Mouse (Mus musculus) olfactory bulb, adult 2 months (tissue): Measurements from ENCODE around the gene Babam2. TPM values are rescaled to one million over a fixed set of nuclear protein-coding genes. Genes with fewer than 3 reads are reported as not detected.
A peak's percentile ranks its signal among the peaks of the same experiment; 100 is the strongest.
"Not testable (repeated sequence)": the region's sequence is repeated elsewhere in the genome, so short reads cannot be mapped to it uniquely, and the experiment has no call there.

Experiments used
- H3K27ac ChIP-seq: fragments of 200-500 bp; 2 replicates; pipeline ENCODE4 v1.5.1; 2012; ENCODE audit warnings: low read depth, low read length; ENCODE audit not compliant: insufficient read depth
- H3K4me1 ChIP-seq: fragments of 200-500 bp; 2 replicates; pipeline ENCODE4 v1.6.1; 2012; ENCODE audit warnings: low read length; ENCODE audit not compliant: control insufficient read depth, insufficient read depth
- H3K4me3 ChIP-seq: fragments of 200-500 bp; 2 replicates; pipeline ENCODE4 v1.5.1; 2012; ENCODE audit warnings: mild to moderate bottlenecking, low read depth, low read length, moderate library complexity; ENCODE audit not compliant: insufficient read depth
- CTCF ChIP-seq: fragments of 200-500 bp; IDR thresholded peaks from 2 replicates; pipeline ENCODE4 v1.5.1; 2012; ENCODE audit warnings: low read depth, mild to moderate bottlenecking, low read length, moderate library complexity; ENCODE audit not compliant: insufficient read depth
- POLR2A ChIP-seq: fragments of 200-500 bp; IDR thresholded peaks from 2 replicates; pipeline ENCODE4 v1.6.1; 2012; ENCODE audit warnings: mild to moderate bottlenecking, low read depth, low read length, moderate library complexity; ENCODE audit not compliant: insufficient read depth
- WGBS: fragments of 180-500 bp; shearing (Covaris S2); methylation state at CpG from one replicate; pipeline ENCODE4 v1.1.7; 2018; 5-methylcytosine and 5-hydroxymethylcytosine counted together
- polyA plus RNA-seq: library from polyadenylated mRNA; stranded (reverse); fragments of >200 nt; gene quantifications from 2 replicates; pipeline ENCODE4 v1.2.4, GENCODE M21; 2012; ENCODE audit warnings: low replicate concordance; ENCODE audit not compliant: missing spikeins, insufficient read depth, insufficient read length

The Babam2 gene
- polyA plus RNA-seq, 1 experiment, result not detected

DNA sequence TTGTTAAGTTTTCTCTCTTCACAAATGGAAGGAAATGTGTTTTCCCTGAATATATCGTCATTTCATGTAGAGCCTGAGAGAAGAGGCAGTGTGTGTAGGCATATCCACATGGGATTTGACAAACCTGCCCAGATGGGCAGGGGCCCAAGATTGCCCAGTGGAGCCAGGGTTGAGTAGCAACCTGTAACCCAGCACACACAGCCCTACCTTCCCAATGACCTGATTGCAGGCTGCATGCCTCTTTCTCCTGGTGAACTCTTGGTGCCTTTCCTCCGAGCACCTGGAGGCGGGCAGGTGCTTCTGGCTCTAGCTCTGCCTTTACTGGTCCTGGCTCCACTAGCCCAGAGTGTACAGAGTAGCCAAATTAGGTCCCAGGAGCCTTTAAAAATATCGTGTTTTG lies 270.0 kb downstream of the Babam2 start:
- no peak overlapping the region for H3K4me3 ChIP-seq
- TF ChIP-seq POLR2A (no peak), CTCF (no peak)
- no peaks in the 10 kb centered on the region for H3K4me1 ChIP-seq
- no peak overlapping the region for H3K27ac ChIP-seq
- WGBS, result 88% methylated on average over 4 of the region's 4 CpGs

DNA sequence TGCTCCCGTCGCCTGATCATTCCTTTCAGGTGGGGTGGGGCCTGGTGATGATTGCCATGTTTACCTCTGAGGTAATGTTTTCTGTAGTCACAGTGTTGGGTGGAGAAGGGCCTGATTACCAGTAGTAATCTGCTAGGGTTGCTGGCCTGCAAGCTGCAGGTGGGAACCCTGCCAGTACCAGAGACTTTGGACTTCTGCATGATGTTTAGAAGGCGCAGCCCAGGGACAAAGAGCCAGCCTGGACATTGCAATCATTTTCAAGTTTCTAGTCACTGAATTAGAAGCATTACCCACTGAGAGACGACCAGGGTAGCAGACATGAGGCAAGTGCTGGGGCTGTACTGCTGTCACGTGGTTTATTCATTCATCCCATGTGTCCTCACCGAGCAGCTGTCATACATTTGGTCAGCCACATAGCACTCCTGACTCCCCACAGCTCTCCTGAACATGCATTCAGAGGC lies 270.6 kb downstream of the Babam2 start:
- Histone ChIP-seq H3K4me3 (no peak overlapping the region), H3K27ac (no peak overlapping the region), H3K4me1 (no peaks in the 10 kb centered on the region)
- WGBS, result 78% methylated on average over 6 of the region's 6 CpGs
- TF ChIP-seq CTCF (no peak), POLR2A (no peak)

DNA sequence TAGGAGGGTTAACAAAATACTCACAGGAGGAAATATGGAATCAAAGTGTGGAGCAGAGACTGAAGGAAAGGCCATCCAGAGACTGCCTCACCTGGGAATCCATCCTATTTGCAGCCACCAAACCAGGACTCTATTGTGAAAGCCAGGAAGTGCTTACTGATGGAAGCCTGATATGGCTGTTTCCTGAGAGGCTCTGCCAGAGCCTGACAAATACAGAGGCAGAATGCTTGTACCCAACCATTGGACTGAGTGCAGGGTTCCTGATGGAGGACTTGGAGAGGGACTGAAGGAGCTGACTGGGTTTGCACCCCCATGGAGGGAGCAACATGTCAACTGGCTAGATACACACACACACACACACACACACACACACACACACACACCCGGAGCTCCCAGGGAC lies 274.9 kb downstream of the Babam2 start:
- H3K4me1 ChIP-seq, H3K4me3 ChIP-seq, H3K27ac ChIP-seq: not testable (repeated sequence)
- 100% methylated on average over 1 of the region's 1 CpGs for WGBS

DNA sequence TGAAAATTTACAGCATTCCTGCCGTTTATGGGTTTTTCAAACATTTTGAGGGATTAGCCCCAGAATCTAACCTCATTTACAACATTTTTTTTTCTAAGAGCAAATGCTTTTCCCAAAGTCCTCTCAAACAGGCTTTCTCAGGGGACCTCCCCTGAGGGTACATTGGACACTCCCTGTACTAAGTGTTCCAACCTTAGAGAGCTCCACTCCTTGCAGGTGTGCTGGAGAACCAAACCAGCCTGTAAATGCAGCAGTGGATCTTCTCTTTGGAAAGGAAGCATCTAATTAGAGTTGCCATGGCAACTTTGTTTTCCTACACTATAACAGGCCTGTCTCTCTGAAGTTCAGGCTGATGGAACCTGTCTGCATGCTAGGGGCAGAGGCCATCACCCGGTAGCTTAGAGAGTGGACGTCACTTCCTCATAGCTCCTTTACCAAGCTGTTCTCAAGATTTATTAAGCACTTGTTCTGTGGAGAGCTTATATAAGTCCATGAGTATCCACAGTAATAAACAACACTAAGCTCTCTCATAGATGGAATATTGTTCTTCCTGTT lies 277.2 kb downstream of the Babam2 start:
- H3K4me3 ChIP-seq, result no peak overlapping the region
- TF ChIP-seq POLR2A, result no peak
- TF ChIP-seq CTCF, result no peak
- 61% methylated on average over 3 of the region's 3 CpGs for WGBS
- no peak overlapping the region for H3K27ac ChIP-seq
- no peaks in the 10 kb centered on the region for H3K4me1 ChIP-seq

DNA sequence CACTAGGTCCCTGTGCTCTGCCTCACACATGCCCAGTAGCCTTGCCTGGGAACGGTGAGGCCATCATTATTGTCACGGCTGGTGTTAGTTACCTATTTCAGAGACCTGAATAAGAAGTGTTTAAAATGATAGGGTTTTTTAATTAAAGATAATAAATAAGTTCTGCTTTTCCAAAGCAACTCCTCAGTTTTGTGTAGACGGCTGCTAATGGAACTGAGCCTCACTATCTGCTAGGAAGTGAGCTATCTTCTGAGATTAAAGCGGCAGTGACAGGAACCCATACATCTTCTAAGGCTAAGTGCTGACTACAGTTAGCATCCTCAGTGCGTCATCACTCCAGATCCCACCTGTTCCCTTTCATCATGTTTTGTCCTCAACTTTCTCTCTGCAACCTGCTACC lies 284.6 kb downstream of the Babam2 start:
- TF ChIP-seq POLR2A (no peak), CTCF (no peak)
- Histone ChIP-seq H3K4me3 (no peak overlapping the region), H3K27ac (no peak overlapping the region), H3K4me1 (peaks cover 3% of the 10 kb centered on the region; the same call in 1 of the 2 replicates)
- 96% methylated on average over 5 of the region's 5 CpGs for WGBS

DNA sequence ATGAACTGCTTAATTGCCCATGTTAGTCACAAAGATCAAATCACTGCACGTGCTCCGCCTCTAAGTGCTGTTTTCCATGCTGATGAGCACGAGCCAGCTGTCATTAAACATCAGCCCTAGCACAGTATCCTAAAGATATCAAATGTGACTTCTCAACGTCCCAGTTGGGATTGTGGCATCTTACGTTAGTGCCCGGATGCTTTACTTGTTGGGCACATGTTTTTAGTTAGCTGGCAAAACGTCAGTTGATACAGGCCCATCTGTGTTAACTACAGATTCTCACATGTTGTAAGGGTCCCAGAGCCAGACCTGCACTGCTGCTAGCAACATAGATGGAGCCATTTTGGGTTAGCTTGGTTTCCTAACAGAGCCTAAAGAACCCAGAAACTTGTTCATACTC lies 285.7 kb downstream of the Babam2 start:
- Histone ChIP-seq H3K27ac (no peak overlapping the region), H3K4me1 (peaks cover 3% of the 10 kb centered on the region; the same call in 1 of the 2 replicates), H3K4me3 (no peak overlapping the region)
- 79% methylated on average over 7 of the region's 7 CpGs for WGBS
- TF ChIP-seq CTCF, result no peak
- no peak for TF ChIP-seq POLR2A

DNA sequence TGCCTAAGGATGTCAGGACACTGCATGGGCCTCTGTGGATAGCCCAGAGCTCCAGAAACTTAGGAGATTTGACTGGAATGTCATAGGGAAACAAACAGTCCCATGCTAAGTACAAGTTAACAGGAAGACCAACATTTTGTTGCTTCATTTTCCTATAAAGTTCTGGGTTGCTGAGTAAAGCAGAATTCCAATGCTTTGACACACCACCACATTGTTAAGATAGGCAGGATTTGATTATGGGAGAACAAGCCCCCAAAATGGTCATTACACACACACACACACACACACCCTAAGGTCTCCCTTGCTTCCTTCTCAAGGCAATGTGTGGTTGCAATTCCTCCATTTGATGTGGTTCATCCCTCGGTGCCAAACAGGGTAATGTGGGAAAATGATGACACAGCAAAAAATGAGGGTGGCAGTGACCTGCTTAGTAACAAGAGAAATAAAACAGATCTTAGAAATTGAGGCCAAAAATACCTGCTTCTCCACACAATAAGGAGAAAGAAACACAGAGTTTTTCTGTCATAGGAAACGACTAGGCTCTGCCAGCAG lies 286.4 kb downstream of the Babam2 start:
- H3K27ac ChIP-seq, result peak overlapping the region; percentile 69
- TF ChIP-seq POLR2A (no peak), CTCF (no peak)
- 54% methylated on average over 2 of the region's 2 CpGs for WGBS
- peaks cover 3% of the 10 kb centered on the region; the same call in 1 of the 2 replicates for H3K4me1 ChIP-seq
- no peak overlapping the region for H3K4me3 ChIP-seq

DNA sequence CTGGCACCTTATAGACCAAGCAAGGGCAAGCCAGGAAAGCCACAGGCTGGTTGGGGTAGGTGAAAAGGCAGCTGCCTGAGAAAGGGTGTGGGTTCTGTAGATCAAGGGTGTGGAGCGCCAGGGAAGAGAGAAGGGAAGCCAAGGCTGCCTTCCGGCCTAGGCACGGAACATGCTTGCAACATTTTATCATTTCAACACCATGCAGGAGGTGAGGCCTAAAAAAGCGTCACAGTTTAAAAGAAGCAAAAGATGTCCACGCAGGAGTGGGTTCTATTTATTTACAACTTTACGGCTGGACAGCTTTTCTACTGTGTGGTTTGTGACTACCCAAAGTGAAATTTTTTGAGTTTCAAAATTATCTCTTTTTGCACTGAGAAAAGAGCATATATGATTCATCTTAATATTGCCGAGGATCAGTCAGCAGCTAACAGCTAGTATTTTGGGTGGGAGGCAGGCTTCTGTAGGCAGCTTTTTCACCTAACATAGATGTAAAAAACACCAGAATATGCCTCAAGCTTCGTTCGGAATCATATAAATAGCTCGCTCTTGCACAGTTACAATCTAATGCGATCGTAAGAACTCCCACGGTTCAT lies 287.0 kb downstream of the Babam2 start:
- TF ChIP-seq CTCF (no peak), POLR2A (no peak)
- Histone ChIP-seq H3K4me1 (peaks cover 3% of the 10 kb centered on the region; the same call in 1 of the 2 replicates), H3K27ac (peak overlapping the region; percentile 70), H3K4me3 (no peak overlapping the region)
- 49% methylated on average over 13 of the region's 13 CpGs for WGBS

DNA sequence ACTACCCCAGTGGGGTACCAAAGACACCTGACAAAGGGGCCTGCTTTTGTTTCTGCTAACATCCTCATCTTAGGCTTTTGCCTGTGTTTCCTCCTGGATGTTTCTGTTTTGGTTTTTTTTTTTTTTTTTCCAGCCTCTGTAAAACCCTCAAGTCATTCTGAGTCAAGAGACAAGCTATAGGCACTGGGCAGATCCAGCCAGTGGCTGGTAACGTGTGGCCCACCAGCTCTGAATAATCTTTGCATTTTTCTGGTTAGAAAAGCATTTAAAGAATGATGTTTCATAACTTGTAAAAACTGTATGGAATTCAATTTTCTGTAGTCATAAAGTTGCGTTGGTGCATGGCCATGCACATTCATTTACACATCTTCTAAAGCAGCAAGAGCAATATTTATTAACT lies 287.5 kb downstream of the Babam2 start:
- 77% methylated on average over 2 of the region's 2 CpGs for WGBS
- H3K4me1 ChIP-seq, result peaks cover 3% of the 10 kb centered on the region; the same call in 1 of the 2 replicates
- no peak for TF ChIP-seq CTCF
- TF ChIP-seq POLR2A, result no peak

More for the DNA sequence above, 287.5 kb downstream of the Babam2 start:
- H3K4me3 ChIP-seq, result no peak overlapping the region
- peak overlapping the region; percentile 70 for H3K27ac ChIP-seq
